Mouse (Mus musculus) C2C12 (cell line): ENCODE data around the gene Apaf1.

Experiments
- CTCF ChIP-seq: IDR thresholded peaks from one replicate; pipeline ENCODE4 v1.5.1; 2011; ENCODE audit not compliant: control insufficient read depth, insufficient read depth, insufficient read length
- MYOD1 ChIP-seq: IDR thresholded peaks from one replicate; pipeline ENCODE4 v1.6.1; 2011; ENCODE audit warnings: low read depth; ENCODE audit not compliant: control insufficient read depth, insufficient read length

DNA sequence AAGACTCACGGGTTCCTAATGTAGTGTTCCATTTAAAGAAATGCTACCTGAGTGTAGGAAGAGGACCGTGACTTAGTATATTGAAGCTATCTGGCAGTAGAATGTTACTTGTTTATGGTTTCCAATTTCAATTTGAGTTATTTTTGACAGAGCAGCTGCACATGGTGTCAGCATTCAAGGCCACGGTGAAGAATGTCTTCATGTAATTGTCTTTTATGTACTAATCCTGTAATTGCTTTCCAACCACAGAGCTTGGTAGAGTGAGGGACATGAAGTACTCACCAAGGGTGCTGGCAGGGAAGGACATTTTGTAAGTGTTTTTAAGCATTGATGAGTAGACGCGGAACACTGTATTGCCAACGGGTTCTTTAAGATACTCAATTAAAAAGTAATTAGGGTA lies 135.5 kb downstream of the Apaf1 start:
- no peak for TF ChIP-seq CTCF
- TF ChIP-seq MYOD1, result no peak
